Mouse (Mus musculus): ENCODE measurements around the gene Pim3. TPM values are rescaled to one million over a fixed set of nuclear protein-coding genes. Genes with fewer than 3 reads are reported as not detected.

Pim3 gene
- polyA plus RNA-seq, 1 experiment from 2014 or later: 42.0 TPM

DNA sequence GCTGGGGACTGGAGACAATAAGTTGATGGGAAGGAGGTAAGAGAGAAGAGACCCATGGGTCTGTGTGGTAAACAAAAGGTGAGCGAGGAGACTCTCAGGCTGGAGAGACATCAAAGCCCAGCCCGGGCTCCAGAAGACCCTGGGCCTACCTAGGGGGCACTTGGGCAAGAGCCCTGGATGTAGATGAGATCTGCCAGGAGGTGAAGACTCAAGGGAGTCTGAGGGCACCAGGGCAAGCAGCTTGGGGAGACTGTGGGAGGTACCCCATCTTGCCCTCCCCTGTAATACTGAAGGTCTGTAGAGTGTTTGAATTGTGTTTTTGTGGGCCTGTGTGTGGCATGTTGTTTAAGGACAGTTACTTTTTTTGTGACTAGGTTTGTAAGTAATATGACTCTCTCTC lies 3.3 kb upstream of the Pim3 start:
- 83% methylated on average over 2 of the region's 2 CpGs for WGBS
- no peak for ATAC-seq (replicated peaks; ENCODE audit: low FRiP score)

GRCm38 (mm10) chr15:88859206-88859970 lies 2.6 kb upstream of the Pim3 start:
- H3K4me1 ChIP-seq (replicated peaks; ENCODE audit: control insufficient read depth, insufficient read depth, low read length): peaks cover 12% of the 10 kb centered on the region
- no peak overlapping the region for H3K9ac ChIP-seq (ENCODE audit: low read length)
- H3K27me3 ChIP-seq (ENCODE audit: control insufficient read depth, insufficient read depth, low read length): no peaks in the 10 kb centered on the region
- DNase-seq (ENCODE audit: low spot score) (no peak), ATAC-seq (replicated peaks; ENCODE audit: low FRiP score) (no peak)
- H3K4me3 ChIP-seq (ENCODE audit: low read depth, low read length): no peak overlapping the region
- no peak overlapping the region for H3K4me2 ChIP-seq (ENCODE audit: low read depth, low read length, severe bottlenecking)
- H3K9me3 ChIP-seq (ENCODE audit: control insufficient read depth, low read length): no peaks in the 10 kb centered on the region
- 71% methylated on average over 8 of the region's 8 CpGs for WGBS
- no peaks in the 10 kb centered on the region; the same call in 1 of the 2 replicates for H3K36me3 ChIP-seq (ENCODE audit: control insufficient read depth, insufficient read depth, low read length)
- H3K27ac ChIP-seq (ENCODE audit: low read depth, low read length): no peak overlapping the region

More for the DNA sequence above, 3.3 kb upstream of the Pim3 start:
- H3K27ac ChIP-seq (ENCODE audit: low read depth, low read length): no peak overlapping the region
- H3K36me3 ChIP-seq (ENCODE audit: control insufficient read depth, insufficient read depth, low read length): no peaks in the 10 kb centered on the region
- H3K27me3 ChIP-seq (ENCODE audit: control insufficient read depth, insufficient read depth, low read length): no peaks in the 10 kb centered on the region
- H3K9me3 ChIP-seq (ENCODE audit: control insufficient read depth, low read length): no peaks in the 10 kb centered on the region
- H3K4me1 ChIP-seq (replicated peaks; ENCODE audit: control insufficient read depth, insufficient read depth, low read length): peaks cover 7% of the 10 kb centered on the region
- no peak for DNase-seq (ENCODE audit: low spot score)
- H3K9ac ChIP-seq (ENCODE audit: low read length): no peak overlapping the region
- H3K4me3 ChIP-seq (ENCODE audit: low read depth, low read length): no peak overlapping the region
- H3K4me2 ChIP-seq (ENCODE audit: low read depth, low read length, severe bottlenecking): no peak overlapping the region

DNA sequence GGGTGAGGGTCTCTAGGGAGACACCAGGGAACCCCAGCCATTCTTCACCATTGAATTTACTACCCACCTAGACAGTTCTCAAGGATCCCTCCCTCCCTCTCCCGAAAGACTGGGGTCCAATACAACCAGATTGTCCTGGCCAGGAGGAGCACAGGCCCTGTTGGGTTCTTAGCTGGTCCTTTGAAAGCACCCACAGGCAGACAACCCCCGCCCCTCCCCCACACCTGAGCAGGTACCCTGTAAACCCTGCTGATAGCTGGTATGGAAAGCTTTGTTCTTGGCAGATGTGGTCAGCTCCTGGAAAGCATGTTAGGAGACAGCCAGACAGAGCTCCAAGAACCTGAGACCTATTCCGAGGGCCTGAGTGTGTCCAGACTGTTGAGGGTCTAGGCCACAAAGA lies 1.2 kb upstream of the Pim3 start:
- H3K36me3 ChIP-seq (ENCODE audit: control insufficient read depth, insufficient read depth, low read length): no peaks in the 10 kb centered on the region; the same call in 1 of the 2 replicates
- H3K4me3 ChIP-seq (ENCODE audit: low read depth, low read length): no peak overlapping the region
- peaks cover 19% of the 10 kb centered on the region for H3K4me1 ChIP-seq (replicated peaks; ENCODE audit: control insufficient read depth, insufficient read depth, low read length)
- 88% methylated on average over 3 of the region's 3 CpGs for WGBS
- H3K9me3 ChIP-seq (ENCODE audit: control insufficient read depth, low read length): no peaks in the 10 kb centered on the region
- DNase-seq (ENCODE audit: low spot score) (no peak), ATAC-seq (replicated peaks; ENCODE audit: low FRiP score) (no peak)
- H3K27ac ChIP-seq (ENCODE audit: low read depth, low read length): no peak overlapping the region
- H3K27me3 ChIP-seq (ENCODE audit: control insufficient read depth, insufficient read depth, low read length): no peaks in the 10 kb centered on the region
- no peak overlapping the region for H3K4me2 ChIP-seq (ENCODE audit: low read depth, low read length, severe bottlenecking)
- H3K9ac ChIP-seq (ENCODE audit: low read length): no peak overlapping the region

DNA sequence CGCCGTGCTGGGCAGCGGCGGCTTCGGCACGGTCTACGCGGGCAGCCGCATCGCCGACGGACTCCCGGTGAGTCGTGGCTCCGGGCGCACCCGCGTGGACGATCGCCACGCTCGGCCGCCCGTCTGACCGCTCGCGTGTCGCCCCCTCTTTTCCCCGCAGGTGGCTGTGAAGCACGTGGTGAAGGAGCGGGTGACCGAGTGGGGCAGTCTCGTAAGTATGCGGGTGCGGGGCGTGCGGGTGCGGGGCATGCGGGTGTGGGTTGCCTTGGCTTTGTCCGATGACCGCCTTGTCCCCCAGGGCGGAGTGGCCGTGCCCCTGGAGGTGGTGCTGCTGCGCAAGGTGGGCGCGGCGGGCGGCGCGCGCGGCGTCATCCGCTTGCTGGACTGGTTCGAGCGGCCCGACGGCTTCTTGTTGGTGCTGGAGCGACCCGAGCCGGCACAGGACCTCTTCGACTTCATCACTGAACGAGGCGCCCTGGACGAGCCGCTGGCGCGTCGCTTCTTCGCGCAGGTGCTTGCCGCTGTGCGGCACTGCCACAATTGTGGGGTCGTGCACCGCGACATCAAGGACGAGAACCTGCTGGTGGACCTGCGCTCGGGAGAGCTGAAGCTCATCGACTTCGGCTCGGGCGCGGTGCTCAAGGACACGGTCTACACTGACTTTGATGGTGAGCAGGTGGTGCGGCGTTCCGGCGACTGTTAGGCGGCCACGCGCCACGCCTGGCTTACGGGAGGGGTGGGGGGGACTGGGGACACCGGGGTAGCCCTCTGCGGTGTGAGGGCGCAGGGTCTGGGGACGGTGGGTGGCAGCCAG lies 1.1 kb downstream of the Pim3 start:
- DNase-seq (ENCODE audit: low spot score) (peak; percentile 82), ATAC-seq (replicated peaks; ENCODE audit: low FRiP score) (peak; percentile 0; the same call in 1 of the 2 replicates)
- H3K27ac ChIP-seq (ENCODE audit: low read depth, low read length): peak overlapping the region; percentile 31; the same call in 1 of the 2 replicates
- WGBS: under 1% methylated on average over 93 of the region's 98 CpGs
- H3K4me2 ChIP-seq (ENCODE audit: low read depth, low read length, severe bottlenecking): peak overlapping the region; percentile 100
- peak overlapping the region; percentile 90 for H3K4me3 ChIP-seq (ENCODE audit: low read depth, low read length)
- H3K36me3 ChIP-seq (ENCODE audit: control insufficient read depth, insufficient read depth, low read length): peaks cover 2% of the 10 kb centered on the region; the same call in 1 of the 2 replicates
- H3K9ac ChIP-seq (ENCODE audit: low read length): peak overlapping the region; percentile 67
- H3K27me3 ChIP-seq (ENCODE audit: control insufficient read depth, insufficient read depth, low read length): no peaks in the 10 kb centered on the region
- H3K9me3 ChIP-seq (ENCODE audit: control insufficient read depth, low read length): no peaks in the 10 kb centered on the region
- H3K4me1 ChIP-seq (replicated peaks; ENCODE audit: control insufficient read depth, insufficient read depth, low read length): peaks cover 19% of the 10 kb centered on the region

DNA sequence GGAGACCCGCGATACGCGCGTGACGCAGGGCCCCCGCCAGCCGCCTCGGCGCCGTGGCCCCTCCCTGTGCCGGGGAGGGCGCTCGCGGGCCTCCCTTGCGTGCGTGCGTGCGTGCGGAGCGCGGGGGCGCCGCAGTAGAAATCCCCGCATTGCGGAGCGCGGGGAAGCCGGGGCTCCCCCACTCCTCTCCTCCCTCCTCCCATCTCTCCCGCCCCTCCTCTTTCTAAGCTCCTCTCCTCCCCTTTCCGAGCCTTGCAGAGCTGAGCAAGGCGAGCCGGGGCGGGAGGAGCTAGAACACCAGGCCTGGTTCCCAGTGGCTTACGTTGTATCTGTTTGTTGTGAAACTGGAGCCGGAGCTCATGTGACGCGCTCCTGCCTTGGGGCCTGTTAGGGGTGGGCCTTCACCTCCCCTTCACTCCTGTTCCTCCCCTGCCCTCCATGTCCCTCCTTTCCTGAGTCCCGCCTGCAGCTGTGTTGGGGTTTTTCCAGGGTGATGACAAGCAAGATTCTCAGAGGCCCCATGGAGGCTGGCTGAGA lies 1.8 kb downstream of the Pim3 start:
- Histone ChIP-seq H3K27ac (ENCODE audit: low read depth, low read length) (peak overlapping the region; percentile 31; the same call in 1 of the 2 replicates), H3K9me3 (ENCODE audit: control insufficient read depth, low read length) (no peaks in the 10 kb centered on the region), H3K36me3 (ENCODE audit: control insufficient read depth, insufficient read depth, low read length) (peaks cover 2% of the 10 kb centered on the region; the same call in 1 of the 2 replicates), H3K4me1 (replicated peaks; ENCODE audit: control insufficient read depth, insufficient read depth, low read length) (peaks cover 19% of the 10 kb centered on the region), H3K9ac (ENCODE audit: low read length) (peak overlapping the region; percentile 67), H3K27me3 (ENCODE audit: control insufficient read depth, insufficient read depth, low read length) (no peaks in the 10 kb centered on the region), H3K4me2 (ENCODE audit: low read depth, low read length, severe bottlenecking) (peak overlapping the region; percentile 100), H3K4me3 (ENCODE audit: low read depth, low read length) (peak overlapping the region; percentile 90)
- ATAC-seq (replicated peaks; ENCODE audit: low FRiP score): peak; percentile 67
- peak; percentile 90 for DNase-seq (ENCODE audit: low spot score)
- under 1% methylated on average over 19 of the region's 39 CpGs for WGBS

DNA sequence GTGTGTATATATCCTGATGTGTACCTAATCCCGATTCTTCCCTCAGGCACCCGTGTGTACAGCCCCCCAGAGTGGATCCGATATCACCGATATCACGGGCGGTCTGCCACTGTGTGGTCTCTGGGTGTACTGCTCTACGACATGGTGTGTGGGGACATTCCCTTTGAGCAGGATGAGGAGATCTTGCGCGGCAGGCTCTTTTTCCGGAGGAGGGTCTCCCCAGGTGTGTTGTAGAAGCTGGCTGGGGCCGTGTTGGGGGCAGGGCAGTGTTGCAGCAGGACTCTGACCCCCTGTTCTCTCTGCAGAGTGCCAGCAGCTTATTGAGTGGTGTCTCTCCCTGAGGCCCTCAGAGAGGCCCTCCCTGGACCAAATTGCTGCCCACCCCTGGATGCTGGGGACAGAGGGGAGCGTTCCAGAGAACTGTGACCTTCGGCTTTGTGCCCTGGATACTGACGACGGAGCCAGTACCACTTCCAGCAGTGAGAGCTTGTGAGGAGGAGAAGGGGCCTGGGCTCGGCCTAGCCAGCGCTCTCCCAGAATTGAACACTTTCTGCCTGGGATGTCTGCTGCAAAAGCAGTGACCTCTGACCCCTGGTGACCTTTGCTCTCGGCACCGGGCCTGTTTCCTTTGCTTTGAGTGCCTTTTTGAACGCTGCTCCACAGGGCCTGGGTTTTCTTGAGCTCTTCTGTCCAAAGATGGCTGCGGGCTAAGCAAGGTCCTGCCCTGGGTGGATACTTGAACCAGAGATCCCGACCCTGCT lies 2.5 kb downstream of the Pim3 start:
- H3K27me3 ChIP-seq (ENCODE audit: control insufficient read depth, insufficient read depth, low read length): no peaks in the 10 kb centered on the region
- H3K9me3 ChIP-seq (ENCODE audit: control insufficient read depth, low read length): no peaks in the 10 kb centered on the region
- peaks cover 2% of the 10 kb centered on the region; the same call in 1 of the 2 replicates for H3K36me3 ChIP-seq (ENCODE audit: control insufficient read depth, insufficient read depth, low read length)
- peak overlapping the region; percentile 100 for H3K4me2 ChIP-seq (ENCODE audit: low read depth, low read length, severe bottlenecking)
- DNase-seq (ENCODE audit: low spot score): no peak
- H3K27ac ChIP-seq (ENCODE audit: low read depth, low read length): 0 out of 2 replicates have a peak overlapping the region, but pooled peaks have one; percentile 25
- H3K4me1 ChIP-seq (replicated peaks; ENCODE audit: control insufficient read depth, insufficient read depth, low read length): peaks cover 19% of the 10 kb centered on the region
- peak; percentile 17; the same call in 1 of the 2 replicates for ATAC-seq (replicated peaks; ENCODE audit: low FRiP score)
- peak overlapping the region; percentile 67 for H3K9ac ChIP-seq (ENCODE audit: low read length)
- H3K4me3 ChIP-seq (ENCODE audit: low read depth, low read length): peak overlapping the region; percentile 90
- 52% methylated on average over 22 of the region's 22 CpGs for WGBS

DNA sequence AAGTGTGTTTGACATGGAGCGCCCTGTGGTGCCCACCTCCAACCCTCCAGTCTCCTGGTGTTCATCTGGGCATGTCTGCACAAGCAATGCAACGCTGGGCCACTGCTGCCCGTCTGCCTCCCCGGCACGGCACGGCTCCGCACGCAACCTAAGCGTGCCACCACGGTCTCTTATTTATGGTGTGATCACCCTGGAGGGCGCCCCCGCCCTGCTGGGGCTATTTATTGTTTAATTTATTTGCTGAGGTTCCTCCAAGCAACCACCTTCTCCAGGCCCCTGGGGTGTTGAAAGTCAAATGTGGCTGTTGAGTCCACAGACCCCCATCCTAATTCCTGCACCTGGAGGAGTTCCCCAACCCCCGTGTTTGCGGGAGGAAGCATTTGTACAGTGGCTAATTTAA lies 3.1 kb downstream of the Pim3 start:
- H3K4me2 ChIP-seq (ENCODE audit: low read depth, low read length, severe bottlenecking): no peak overlapping the region
- DNase-seq (ENCODE audit: low spot score) (no peak), ATAC-seq (replicated peaks; ENCODE audit: low FRiP score) (no peak)
- no peak overlapping the region for H3K4me3 ChIP-seq (ENCODE audit: low read depth, low read length)
- H3K27me3 ChIP-seq (ENCODE audit: control insufficient read depth, insufficient read depth, low read length): no peaks in the 10 kb centered on the region
- H3K4me1 ChIP-seq (replicated peaks; ENCODE audit: control insufficient read depth, insufficient read depth, low read length): peaks cover 19% of the 10 kb centered on the region
- H3K36me3 ChIP-seq (ENCODE audit: control insufficient read depth, insufficient read depth, low read length): peaks cover 2% of the 10 kb centered on the region; the same call in 1 of the 2 replicates
- 89% methylated on average over 14 of the region's 14 CpGs for WGBS
- no peaks in the 10 kb centered on the region for H3K9me3 ChIP-seq (ENCODE audit: control insufficient read depth, low read length)
- no peak overlapping the region for H3K27ac ChIP-seq (ENCODE audit: low read depth, low read length)
- no peak overlapping the region for H3K9ac ChIP-seq (ENCODE audit: low read length)
